Mouse (Mus musculus) intestine, embryonic 16.5 days (tissue): Measurements from ENCODE around the gene Lrba. TPM values are rescaled to one million over a fixed set of nuclear protein-coding genes. Genes with fewer than 3 reads are reported as not detected.

Source experiments
- ATAC-seq: fragments of 200-750 bp; cut with Nextera tagmentation; 2 replicates; pipeline ENCODE4 v1.8.0; 2017; ENCODE audit warnings: moderate TSS enrichment, moderate library complexity
- H3K27ac ChIP-seq: fragments of 300-500 bp; sonication (generic); 2 replicates; pipeline ENCODE4 v1.5.1; 2014; ENCODE audit warnings: mild to moderate bottlenecking, low read length
- H3K27me3 ChIP-seq: fragments of 300-500 bp; sonication (generic); replicated peaks from 2 replicates; pipeline ENCODE4 v1.6.1; 2014; ENCODE audit warnings: low read length, control low read depth, mixed read lengths; ENCODE audit not compliant: control insufficient read depth, insufficient read depth
- H3K36me3 ChIP-seq: fragments of 300-500 bp; sonication (generic); 2 replicates; pipeline ENCODE4 v1.6.1; 2014; ENCODE audit warnings: low read length, control low read depth; ENCODE audit not compliant: control insufficient read depth, insufficient read depth
- H3K4me1 ChIP-seq: fragments of 300-500 bp; sonication (generic); 2 replicates; pipeline ENCODE4 v1.6.1; 2014; ENCODE audit warnings: low read length, control low read depth, mixed read lengths; ENCODE audit not compliant: control insufficient read depth, insufficient read depth
- H3K4me2 ChIP-seq: fragments of 300-500 bp; sonication (generic); 2 replicates; pipeline ENCODE4 v1.6.1; 2014; ENCODE audit warnings: low read depth, low read length, control low read depth
- H3K4me3 ChIP-seq: fragments of 300-500 bp; sonication (generic); 2 replicates; pipeline ENCODE4 v1.5.1; 2014; ENCODE audit warnings: mild to moderate bottlenecking, low read length
- H3K9ac ChIP-seq: fragments of 300-500 bp; sonication (generic); 2 replicates; pipeline ENCODE4 v1.6.1; 2014; ENCODE audit warnings: low read depth, low read length
- H3K9me3 ChIP-seq: fragments of 300-500 bp; sonication (generic); 2 replicates; pipeline ENCODE4 v1.6.1; 2016; ENCODE audit warnings: low read length, control low read depth; ENCODE audit not compliant: control insufficient read depth
- WGBS: fragments of 180-500 bp; shearing (Covaris S2); extraction: QIAGEN DNeasy Blood & Tissue Kit; methylation state at CpG from one replicate; pipeline ENCODE4 v1.1.7; 2014; 5-methylcytosine and 5-hydroxymethylcytosine counted together
- polyA plus RNA-seq: library from polyadenylated mRNA; unstranded; fragments of >200 nt; fragmentation: Nextera tagmentation; extraction: Ambion mirVana; gene quantifications from 2 replicates; pipeline ENCODE4 v1.2.1, GENCODE M21; 2015

Lrba gene
- polyA plus RNA-seq, 1 experiment from 2014 or later: 6.0 TPM

DNA sequence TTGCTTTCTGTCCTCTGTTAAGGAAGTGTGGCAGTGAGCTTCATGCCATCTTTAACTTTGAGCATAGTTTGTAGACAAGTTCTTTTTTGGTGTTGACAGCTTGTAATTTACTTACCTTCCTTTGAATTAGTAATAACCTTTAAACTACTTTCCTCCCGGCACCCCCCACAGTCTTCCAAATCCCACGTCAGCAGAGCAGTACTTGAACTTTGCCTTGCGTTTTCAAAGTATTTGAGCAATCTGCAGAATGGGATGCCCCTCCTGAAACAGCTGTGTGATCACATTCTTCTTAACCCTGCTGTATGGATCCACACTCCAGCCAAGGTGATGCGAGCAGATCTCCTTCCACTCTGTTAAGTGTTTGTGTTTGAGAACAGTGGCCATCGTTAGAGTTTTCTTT lies 85.7 kb downstream of the Lrba start:
- Histone ChIP-seq H3K4me3 (no peak overlapping the region), H3K4me2 (no peak overlapping the region), H3K27me3 (no peaks in the 10 kb centered on the region), H3K4me1 (no peaks in the 10 kb centered on the region), H3K27ac (no peak overlapping the region), H3K9ac (no peak overlapping the region), H3K9me3 (no peaks in the 10 kb centered on the region), H3K36me3 (no peaks in the 10 kb centered on the region)
- no peak for ATAC-seq
- 78% methylated on average over 5 of the region's 5 CpGs for WGBS

- Histone ChIP-seq H3K9me3 (no peaks in the 10 kb centered on the region), H3K27ac (no peak overlapping the region), H3K4me1 (no peaks in the 10 kb centered on the region), H3K4me2 (no peak overlapping the region), H3K27me3 (no peaks in the 10 kb centered on the region), H3K4me3 (no peak overlapping the region), H3K36me3 (no peaks in the 10 kb centered on the region), H3K9ac (no peak overlapping the region)
- no peak for ATAC-seq
- 40% methylated on average over 1 of the region's 1 CpGs for WGBS
Measured at GRCm38 (mm10) chr3:86311406-86311805, 86.9 kb downstream of the Lrba start.

DNA sequence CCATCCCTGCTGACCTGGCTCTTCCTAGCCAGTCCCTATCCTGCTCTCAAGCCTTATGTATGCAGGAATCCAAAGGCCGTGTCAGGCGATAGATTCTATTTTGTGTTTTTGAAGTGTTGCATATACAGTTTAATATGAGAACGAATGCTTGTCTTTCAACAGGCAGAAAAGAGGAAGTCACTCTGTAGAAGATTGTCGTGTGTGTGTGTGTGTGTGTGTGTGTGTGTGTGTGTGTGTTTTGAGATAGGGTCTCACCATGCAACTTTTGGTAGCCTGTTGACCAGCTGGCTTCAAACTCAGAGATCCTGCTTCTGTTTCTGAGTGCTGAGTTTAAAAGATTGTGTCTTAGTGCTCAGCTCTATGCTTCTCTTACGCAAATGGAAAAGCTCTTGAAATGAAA lies 93.2 kb downstream of the Lrba start:
- Histone ChIP-seq H3K4me1 (no peaks in the 10 kb centered on the region), H3K36me3 (no peaks in the 10 kb centered on the region), H3K27me3 (no peaks in the 10 kb centered on the region), H3K4me3 (no peak overlapping the region), H3K27ac (no peak overlapping the region), H3K9me3 (no peaks in the 10 kb centered on the region), H3K4me2 (no peak overlapping the region), H3K9ac (no peak overlapping the region)
- ATAC-seq: no peak
- WGBS: 83% methylated on average over 5 of the region's 5 CpGs

- Histone ChIP-seq H3K9ac (no peak overlapping the region), H3K4me3 (no peak overlapping the region), H3K36me3 (no peaks in the 10 kb centered on the region), H3K4me2 (no peak overlapping the region), H3K4me1 (no peaks in the 10 kb centered on the region), H3K27ac (no peak overlapping the region), H3K9me3 (no peaks in the 10 kb centered on the region), H3K27me3 (no peaks in the 10 kb centered on the region)
- ATAC-seq: no peak
- 37% methylated on average over 1 of the region's 1 CpGs for WGBS
Measured at GRCm38 (mm10) chr3:86328531-86328930, 104.1 kb downstream of the Lrba start.

GRCm38 (mm10) chr3:86343261-86343660 lies 118.8 kb downstream of the Lrba start:
- H3K36me3 ChIP-seq: no peaks in the 10 kb centered on the region
- no peak overlapping the region for H3K4me3 ChIP-seq
- no peak overlapping the region for H3K27ac ChIP-seq
- WGBS: 56% methylated on average over 5 of the region's 5 CpGs
- no peak overlapping the region for H3K4me2 ChIP-seq
- H3K27me3 ChIP-seq: no peaks in the 10 kb centered on the region
- no peak for ATAC-seq
- no peak overlapping the region for H3K9ac ChIP-seq
- H3K4me1 ChIP-seq: no peaks in the 10 kb centered on the region
- no peaks in the 10 kb centered on the region for H3K9me3 ChIP-seq

DNA sequence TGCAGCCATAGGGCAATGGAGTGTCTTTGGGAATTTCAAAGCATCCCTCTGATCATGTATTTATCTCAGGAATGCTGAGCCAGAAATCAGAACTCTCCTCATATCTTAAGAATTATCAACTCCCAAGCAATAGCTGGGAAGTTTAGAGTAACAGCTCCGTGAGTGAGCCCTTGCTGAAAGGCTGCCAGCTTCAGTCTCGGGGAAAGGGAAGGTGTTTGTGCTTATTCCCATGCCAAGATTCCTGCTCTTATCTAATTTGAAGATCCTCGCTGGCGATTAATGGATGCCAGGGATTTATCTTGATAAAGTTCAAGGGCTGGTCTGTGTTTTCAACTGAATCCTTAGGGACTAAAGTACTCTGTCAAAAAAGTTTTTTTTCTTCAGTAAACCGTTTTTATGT lies 138.0 kb downstream of the Lrba start:
- Histone ChIP-seq H3K9ac (no peak overlapping the region), H3K4me3 (no peak overlapping the region), H3K4me2 (no peak overlapping the region), H3K9me3 (no peaks in the 10 kb centered on the region), H3K27me3 (no peaks in the 10 kb centered on the region), H3K4me1 (no peaks in the 10 kb centered on the region), H3K27ac (no peak overlapping the region), H3K36me3 (no peaks in the 10 kb centered on the region)
- ATAC-seq: no peak
- WGBS: 48% methylated on average over 5 of the region's 5 CpGs

- no peaks in the 10 kb centered on the region for H3K4me1 ChIP-seq
- no peak overlapping the region for H3K27ac ChIP-seq
- WGBS: 65% methylated on average over 2 of the region's 2 CpGs
- no peak overlapping the region for H3K4me3 ChIP-seq
- H3K36me3 ChIP-seq: no peaks in the 10 kb centered on the region
- ATAC-seq: no peak
- H3K27me3 ChIP-seq: no peaks in the 10 kb centered on the region
- no peak overlapping the region for H3K9ac ChIP-seq
- no peak overlapping the region for H3K4me2 ChIP-seq
- H3K9me3 ChIP-seq: no peaks in the 10 kb centered on the region
Measured at GRCm38 (mm10) chr3:86371466-86371865, 147.0 kb downstream of the Lrba start.

GRCm38 (mm10) chr3:86375276-86375675 lies 150.8 kb downstream of the Lrba start:
- no peak overlapping the region for H3K9ac ChIP-seq
- H3K9me3 ChIP-seq: no peaks in the 10 kb centered on the region
- no peak overlapping the region for H3K4me2 ChIP-seq
- no peaks in the 10 kb centered on the region for H3K27me3 ChIP-seq
- H3K36me3 ChIP-seq: no peaks in the 10 kb centered on the region
- H3K27ac ChIP-seq: no peak overlapping the region
- H3K4me3 ChIP-seq: no peak overlapping the region
- 78% methylated on average over 2 of the region's 2 CpGs for WGBS
- no peaks in the 10 kb centered on the region for H3K4me1 ChIP-seq
- ATAC-seq: no peak

DNA sequence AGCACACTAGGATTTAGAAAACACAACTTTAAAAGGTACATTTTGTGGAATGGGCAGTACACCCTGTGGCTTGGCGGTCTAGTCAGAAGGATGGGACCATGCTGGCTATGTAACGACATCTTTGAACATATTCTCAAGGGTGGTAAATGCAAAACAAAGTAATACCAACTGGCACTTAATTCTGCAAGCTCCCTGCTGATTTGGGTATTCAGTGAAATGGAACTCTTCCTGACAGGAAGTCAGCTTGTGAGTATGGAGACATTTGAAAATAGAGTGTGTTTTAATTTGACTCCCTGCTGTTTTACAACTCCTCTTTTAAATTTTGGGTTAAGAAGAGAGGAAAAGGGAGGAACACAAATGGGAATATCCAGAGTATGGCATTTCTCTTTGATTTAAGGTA lies 158.1 kb downstream of the Lrba start:
- Histone ChIP-seq H3K4me2 (no peak overlapping the region), H3K27me3 (no peaks in the 10 kb centered on the region), H3K27ac (no peak overlapping the region), H3K4me1 (no peaks in the 10 kb centered on the region), H3K4me3 (no peak overlapping the region), H3K9me3 (no peaks in the 10 kb centered on the region), H3K36me3 (no peaks in the 10 kb centered on the region), H3K9ac (no peak overlapping the region)
- WGBS: 45% methylated on average over 2 of the region's 2 CpGs
- ATAC-seq: no peak

GRCm38 (mm10) chr3:86385047-86385446 lies 160.6 kb downstream of the Lrba start:
- no peak for ATAC-seq
- H3K4me1 ChIP-seq: no peaks in the 10 kb centered on the region
- H3K9ac ChIP-seq: no peak overlapping the region
- H3K4me2 ChIP-seq: no peak overlapping the region
- no peaks in the 10 kb centered on the region for H3K9me3 ChIP-seq
- H3K27me3 ChIP-seq: no peaks in the 10 kb centered on the region
- H3K36me3 ChIP-seq: no peaks in the 10 kb centered on the region
- WGBS: 86% methylated on average over 1 of the region's 1 CpGs
- no peak overlapping the region for H3K4me3 ChIP-seq
- H3K27ac ChIP-seq: no peak overlapping the region
